Mouse (Mus musculus) small intestine, adult 2 months (tissue): ENCODE measurements around the gene Mipol1.

ENCODE experiments used
- CTCF ChIP-seq: fragments of 200-500 bp; IDR thresholded peaks from 2 replicates; pipeline ENCODE4 v1.5.1; 2012; ENCODE audit warnings: low read depth, mild to moderate bottlenecking, control low read depth, inconsistent platforms, low read length, moderate library complexity, mixed read lengths; ENCODE audit not compliant: insufficient replicate concordance, insufficient read length; ENCODE audit errors: extremely low read depth
- POLR2A ChIP-seq: fragments of 200-500 bp; IDR thresholded peaks from 2 replicates; pipeline ENCODE4 v1.6.1; 2012; ENCODE audit warnings: low read depth, mild to moderate bottlenecking, control low read depth, inconsistent platforms, low read length, moderate library complexity

DNA sequence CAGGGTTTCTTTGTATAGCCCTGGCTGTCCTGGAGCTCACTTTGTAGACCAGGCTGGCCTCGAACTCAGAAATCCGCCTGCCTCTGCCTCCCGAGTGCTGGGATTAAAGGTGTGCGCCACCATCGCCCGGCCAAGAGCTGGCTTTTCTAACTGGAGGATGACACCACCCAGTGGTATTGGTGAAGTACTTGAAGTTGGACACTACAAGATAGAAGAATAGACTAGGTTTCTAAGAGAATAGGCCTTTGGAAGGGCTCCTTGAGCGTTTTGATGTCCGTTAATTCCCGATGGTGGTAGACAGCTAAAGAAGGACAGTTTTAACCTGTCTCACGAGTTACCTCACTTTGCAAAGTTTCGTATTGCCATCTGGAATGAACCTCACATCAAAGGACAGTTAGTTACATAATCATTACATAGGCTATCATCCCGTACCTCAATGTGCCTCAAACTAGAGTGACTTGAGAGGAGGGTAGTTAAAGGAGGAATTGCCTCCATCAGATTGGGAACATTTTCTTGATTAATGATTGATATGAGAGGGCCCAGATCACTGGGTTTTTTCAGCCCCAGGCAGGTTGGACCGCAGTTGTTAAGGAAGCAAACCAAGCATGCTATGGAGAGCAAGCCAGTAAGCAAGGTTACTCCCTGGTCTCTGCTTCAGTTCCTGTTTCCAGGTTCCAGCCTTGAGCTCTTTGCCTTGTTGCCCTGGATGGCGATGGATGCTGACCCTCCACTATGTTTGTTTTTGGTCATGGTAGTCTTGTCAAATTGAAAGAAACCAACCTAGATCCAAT is 1.1 kb downstream of the Mipol1 start:
- TF ChIP-seq CTCF: no peak; the same call in 1 of the 2 replicates
- no peak for TF ChIP-seq POLR2A
